Mouse (Mus musculus): ENCODE measurements around the gene Slc41a2. TPM values are rescaled to one million over a fixed set of nuclear protein-coding genes. Genes with fewer than 3 reads are reported as not detected.

Slc41a2 gene
- polyA plus RNA-seq, 1 experiment from 2014 or later: 0.72 TPM

GRCm38 (mm10) chr10:83209388-83209787, 128.3 kb downstream of the Slc41a2 start:
- H3K9ac ChIP-seq (ENCODE audit: low read length): no peak overlapping the region
- no peak overlapping the region for H3K4me3 ChIP-seq (ENCODE audit: control insufficient read depth in 1 of 2, insufficient read depth in 1 of 2, low read depth in 1 of 2, low read length in 2 of 2)
- no peaks in the 10 kb centered on the region for H3K4me1 ChIP-seq (ENCODE audit: control insufficient read depth in 2 of 2, insufficient read depth in 2 of 2, low read length in 2 of 2)
- WGBS: 90% methylated on average over 12 of the region's 12 CpGs
- no peak for ATAC-seq (ENCODE audit: insufficient number of reproducible peaks, insufficient read depth, low FRiP score, low read depth)
- H3K36me3 ChIP-seq (ENCODE audit: control insufficient read depth, insufficient read depth, low read length): no peaks in the 10 kb centered on the region
- H3K9me3 ChIP-seq (ENCODE audit: control insufficient read depth, low read length): no peaks in the 10 kb centered on the region
- no peaks in the 10 kb centered on the region for H3K27me3 ChIP-seq (ENCODE audit: control insufficient read depth, insufficient read depth, low read length)
- H3K4me2 ChIP-seq (ENCODE audit: low read length): no peak overlapping the region
- no peak overlapping the region for H3K27ac ChIP-seq (replicated peaks in 1 of 2; ENCODE audit: control insufficient read depth in 1 of 2, insufficient read depth in 1 of 2, low read depth in 2 of 2, low read length in 2 of 2)

GRCm38 (mm10) chr10:83208436-83208835, 129.2 kb downstream of the Slc41a2 start:
- Histone ChIP-seq H3K4me3 (ENCODE audit: control insufficient read depth in 1 of 2, insufficient read depth in 1 of 2, low read depth in 1 of 2, low read length in 2 of 2) (no peak overlapping the region), H3K36me3 (ENCODE audit: control insufficient read depth, insufficient read depth, low read length) (no peaks in the 10 kb centered on the region), H3K27ac (replicated peaks in 1 of 2; ENCODE audit: control insufficient read depth in 1 of 2, insufficient read depth in 1 of 2, low read depth in 2 of 2, low read length in 2 of 2) (no peak overlapping the region), H3K4me2 (ENCODE audit: low read length) (no peak overlapping the region), H3K9ac (ENCODE audit: low read length) (no peak overlapping the region), H3K27me3 (ENCODE audit: control insufficient read depth, insufficient read depth, low read length) (0 out of 2 replicates have a peak, but pooled peaks cover under 1% of the 10 kb centered on the region), H3K9me3 (ENCODE audit: control insufficient read depth, low read length) (no peaks in the 10 kb centered on the region), H3K4me1 (ENCODE audit: control insufficient read depth in 2 of 2, insufficient read depth in 2 of 2, low read length in 2 of 2) (no peaks in the 10 kb centered on the region)
- 77% methylated on average over 7 of the region's 7 CpGs for WGBS
- no peak for ATAC-seq (ENCODE audit: insufficient number of reproducible peaks, insufficient read depth, low FRiP score, low read depth)

GRCm38 (mm10) chr10:83202906-83203702, 134.6 kb downstream of the Slc41a2 start:
- no peak overlapping the region for H3K4me2 ChIP-seq (ENCODE audit: low read length)
- H3K9ac ChIP-seq (ENCODE audit: low read length): no peak overlapping the region
- H3K36me3 ChIP-seq (ENCODE audit: control insufficient read depth, insufficient read depth, low read length): no peaks in the 10 kb centered on the region
- H3K4me1 ChIP-seq (ENCODE audit: control insufficient read depth in 2 of 2, insufficient read depth in 2 of 2, low read length in 2 of 2): peaks cover 8 to 9% of the 10 kb centered on the region in 2 experiments
- 0 out of 2 replicates have a peak, but pooled peaks cover 4% of the 10 kb centered on the region for H3K27me3 ChIP-seq (ENCODE audit: control insufficient read depth, insufficient read depth, low read length)
- H3K4me3 ChIP-seq (ENCODE audit: control insufficient read depth in 1 of 2, insufficient read depth in 1 of 2, low read depth in 1 of 2, low read length in 2 of 2): no peak overlapping the region
- H3K27ac ChIP-seq (replicated peaks in 1 of 2; ENCODE audit: control insufficient read depth in 1 of 2, insufficient read depth in 1 of 2, low read depth in 2 of 2, low read length in 2 of 2): no peak overlapping the region
- WGBS: 81% methylated on average over 14 of the region's 14 CpGs
- H3K9me3 ChIP-seq (ENCODE audit: control insufficient read depth, low read length): no peaks in the 10 kb centered on the region
- no peak for ATAC-seq (ENCODE audit: insufficient number of reproducible peaks, insufficient read depth, low FRiP score, low read depth)

GRCm38 (mm10) chr10:83201525-83201924, 136.2 kb downstream of the Slc41a2 start:
- no peak for ATAC-seq (ENCODE audit: insufficient number of reproducible peaks, insufficient read depth, low FRiP score, low read depth)
- 84% methylated on average over 7 of the region's 7 CpGs for WGBS

GRCm38 (mm10) chr10:83199290-83199689, 138.4 kb downstream of the Slc41a2 start:
- peaks cover 8 to 9% of the 10 kb centered on the region in 2 experiments for H3K4me1 ChIP-seq (ENCODE audit: control insufficient read depth in 2 of 2, insufficient read depth in 2 of 2, low read length in 2 of 2)
- H3K9me3 ChIP-seq (ENCODE audit: control insufficient read depth, low read length): no peaks in the 10 kb centered on the region
- no peaks in the 10 kb centered on the region for H3K36me3 ChIP-seq (ENCODE audit: control insufficient read depth, insufficient read depth, low read length)
- H3K27ac ChIP-seq (replicated peaks in 1 of 2; ENCODE audit: control insufficient read depth in 1 of 2, insufficient read depth in 1 of 2, low read depth in 2 of 2, low read length in 2 of 2): peak overlapping the region in 1 of 2 experiments; percentile 8; a peak in 1 of 4 replicates
- H3K27me3 ChIP-seq (ENCODE audit: control insufficient read depth, insufficient read depth, low read length): 0 out of 2 replicates have a peak, but pooled peaks cover 4% of the 10 kb centered on the region
- no peak overlapping the region for H3K4me3 ChIP-seq (ENCODE audit: control insufficient read depth in 1 of 2, insufficient read depth in 1 of 2, low read depth in 1 of 2, low read length in 2 of 2)
- H3K9ac ChIP-seq (ENCODE audit: low read length): no peak overlapping the region
- 54% methylated on average over 9 of the region's 9 CpGs for WGBS
- no peak overlapping the region for H3K4me2 ChIP-seq (ENCODE audit: low read length)
- ATAC-seq (ENCODE audit: insufficient number of reproducible peaks, insufficient read depth, low FRiP score, low read depth): no peak

More at GRCm38 (mm10) chr10:83201525-83201924, 136.2 kb downstream of the Slc41a2 start:
- no peak overlapping the region for H3K9ac ChIP-seq (ENCODE audit: low read length)
- H3K4me2 ChIP-seq (ENCODE audit: low read length): no peak overlapping the region
- peaks cover 8 to 9% of the 10 kb centered on the region in 2 experiments for H3K4me1 ChIP-seq (ENCODE audit: control insufficient read depth in 2 of 2, insufficient read depth in 2 of 2, low read length in 2 of 2)
- no peaks in the 10 kb centered on the region for H3K9me3 ChIP-seq (ENCODE audit: control insufficient read depth, low read length)
- H3K36me3 ChIP-seq (ENCODE audit: control insufficient read depth, insufficient read depth, low read length): no peaks in the 10 kb centered on the region
- H3K27me3 ChIP-seq (ENCODE audit: control insufficient read depth, insufficient read depth, low read length): 0 out of 2 replicates have a peak, but pooled peaks cover 4% of the 10 kb centered on the region
- H3K4me3 ChIP-seq (ENCODE audit: control insufficient read depth in 1 of 2, insufficient read depth in 1 of 2, low read depth in 1 of 2, low read length in 2 of 2): no peak overlapping the region
- no peak overlapping the region for H3K27ac ChIP-seq (replicated peaks in 1 of 2; ENCODE audit: control insufficient read depth in 1 of 2, insufficient read depth in 1 of 2, low read depth in 2 of 2, low read length in 2 of 2)

- H3K4me3 ChIP-seq (ENCODE audit: control insufficient read depth in 1 of 2, insufficient read depth in 1 of 2, low read depth in 1 of 2, low read length in 2 of 2): no peak overlapping the region
- no peak; the same call in 1 of the 2 replicates for ATAC-seq (ENCODE audit: insufficient number of reproducible peaks, insufficient read depth, low FRiP score, low read depth)
- no peaks in the 10 kb centered on the region for H3K9me3 ChIP-seq (ENCODE audit: control insufficient read depth, low read length)
- WGBS: 26% methylated on average over 5 of the region's 5 CpGs
- H3K9ac ChIP-seq (ENCODE audit: low read length): no peak overlapping the region
- no peak overlapping the region for H3K27ac ChIP-seq (replicated peaks in 1 of 2; ENCODE audit: control insufficient read depth in 1 of 2, insufficient read depth in 1 of 2, low read depth in 2 of 2, low read length in 2 of 2)
- H3K4me2 ChIP-seq (ENCODE audit: low read length): no peak overlapping the region
- H3K27me3 ChIP-seq (ENCODE audit: control insufficient read depth, insufficient read depth, low read length): 0 out of 2 replicates have a peak, but pooled peaks cover 4% of the 10 kb centered on the region
- H3K4me1 ChIP-seq (ENCODE audit: control insufficient read depth in 2 of 2, insufficient read depth in 2 of 2, low read length in 2 of 2): peaks cover 8 to 9% of the 10 kb centered on the region in 2 experiments
- H3K36me3 ChIP-seq (ENCODE audit: control insufficient read depth, insufficient read depth, low read length): no peaks in the 10 kb centered on the region
These were observed 139.0 kb downstream of the Slc41a2 start for GRCm38 (mm10) chr10:83198692-83199091.

- H3K36me3 ChIP-seq (ENCODE audit: control insufficient read depth, insufficient read depth, low read length): no peaks in the 10 kb centered on the region
- H3K27ac ChIP-seq (replicated peaks in 1 of 2; ENCODE audit: control insufficient read depth in 1 of 2, insufficient read depth in 1 of 2, low read depth in 2 of 2, low read length in 2 of 2): no peak overlapping the region
- no peak for ATAC-seq (ENCODE audit: insufficient number of reproducible peaks, insufficient read depth, low FRiP score, low read depth)
- H3K4me2 ChIP-seq (ENCODE audit: low read length): no peak overlapping the region
- H3K9me3 ChIP-seq (ENCODE audit: control insufficient read depth, low read length): no peaks in the 10 kb centered on the region
- H3K9ac ChIP-seq (ENCODE audit: low read length): no peak overlapping the region
- H3K4me1 ChIP-seq (ENCODE audit: control insufficient read depth in 2 of 2, insufficient read depth in 2 of 2, low read length in 2 of 2): peaks cover 8 to 9% of the 10 kb centered on the region in 2 experiments
- H3K27me3 ChIP-seq (ENCODE audit: control insufficient read depth, insufficient read depth, low read length): no peaks in the 10 kb centered on the region
- H3K4me3 ChIP-seq (ENCODE audit: control insufficient read depth in 1 of 2, insufficient read depth in 1 of 2, low read depth in 1 of 2, low read length in 2 of 2): no peak overlapping the region
- 55% methylated on average over 11 of the region's 11 CpGs for WGBS
These were observed 139.9 kb downstream of the Slc41a2 start for GRCm38 (mm10) chr10:83197690-83198336.

Measured in heart, embryonic 14.5 days (tissue).